Mouse (Mus musculus): Measurements from ENCODE around the gene Jarid2. TPM values are rescaled to one million over a fixed set of nuclear protein-coding genes. Genes with fewer than 3 reads are reported as not detected.
A peak's percentile ranks its signal among the peaks of the same experiment; 100 is the strongest.
"Not testable (repeated sequence)": the region's sequence is repeated elsewhere in the genome, so short reads cannot be mapped to it uniquely, and the experiment has no call there.

The Jarid2 gene
- polyA plus RNA-seq, 1 experiment from 2014 or later: 22.5 TPM

- TF ChIP-seq CTCF (IDR thresholded peaks at IDR 0.05; ENCODE audit: low read depth): no peak
- H3K4me3 ChIP-seq (replicated peaks; ENCODE audit: low read depth, low read length): no peak overlapping the region
- H3K9me3 ChIP-seq (replicated peaks; ENCODE audit: low read length): no peaks in the 10 kb centered on the region
- no peaks in the 10 kb centered on the region for H3K27me3 ChIP-seq (ENCODE audit: insufficient read depth, low read length)
- H3K4me1 ChIP-seq (replicated peaks; ENCODE audit: insufficient read depth, low read length): no peaks in the 10 kb centered on the region
- H3K27ac ChIP-seq: no peak overlapping the region
- no peak for DNase-seq (ENCODE audit: low spot score)
- 48% methylated on average over 4 of the region's 4 CpGs for WGBS
- no peak for ATAC-seq (replicated peaks; ENCODE audit: low FRiP score, low read depth)
- H3K36me3 ChIP-seq (ENCODE audit: insufficient read depth, low read length): 0 out of 2 replicates have a peak, but pooled peaks cover 6% of the 10 kb centered on the region
- no peak overlapping the region for H3K4me2 ChIP-seq (ENCODE audit: low read length)
- no peak overlapping the region for H3K9ac ChIP-seq (ENCODE audit: low read depth, low read length)
Observed at GRCm38 (mm10) chr13:44868037-44868650, 138.9 kb downstream of the Jarid2 start.

- not testable (repeated sequence) for H3K27ac ChIP-seq; H3K4me3 ChIP-seq (replicated peaks; ENCODE audit: low read depth, low read length); H3K4me1 ChIP-seq (replicated peaks; ENCODE audit: insufficient read depth, low read length); H3K4me2 ChIP-seq (ENCODE audit: low read length); H3K9ac ChIP-seq (ENCODE audit: low read depth, low read length); H3K9me3 ChIP-seq (replicated peaks; ENCODE audit: low read length); H3K36me3 ChIP-seq (ENCODE audit: insufficient read depth, low read length); H3K27me3 ChIP-seq (ENCODE audit: insufficient read depth, low read length)
- DNase-seq (ENCODE audit: low spot score) (peak; percentile 99), ATAC-seq (replicated peaks; ENCODE audit: low FRiP score, low read depth) (peak; percentile 100)
- WGBS: 79% methylated on average over 47 of the region's 47 CpGs
Observed at GRCm38 (mm10) chr13:44869418-44870119, 140.3 kb downstream of the Jarid2 start.

- H3K9me3 ChIP-seq (replicated peaks; ENCODE audit: low read length): no peaks in the 10 kb centered on the region
- TF ChIP-seq CTCF (IDR thresholded peaks at IDR 0.05; ENCODE audit: low read depth): no peak
- H3K9ac ChIP-seq (ENCODE audit: low read depth, low read length): no peak overlapping the region
- 0 out of 2 replicates have a peak, but pooled peaks cover 4% of the 10 kb centered on the region for H3K4me1 ChIP-seq (replicated peaks; ENCODE audit: insufficient read depth, low read length)
- 92% methylated on average over 2 of the region's 2 CpGs for WGBS
- DNase-seq (ENCODE audit: low spot score) (no peak), ATAC-seq (replicated peaks; ENCODE audit: low FRiP score, low read depth) (no peak)
- H3K4me2 ChIP-seq (ENCODE audit: low read length): no peak overlapping the region
- peaks cover 5% of the 10 kb centered on the region; the same call in 1 of the 2 replicates for H3K36me3 ChIP-seq (ENCODE audit: insufficient read depth, low read length)
- no peak overlapping the region for H3K4me3 ChIP-seq (replicated peaks; ENCODE audit: low read depth, low read length)
- no peaks in the 10 kb centered on the region for H3K27me3 ChIP-seq (ENCODE audit: insufficient read depth, low read length)
- no peak overlapping the region for H3K27ac ChIP-seq
Observed at GRCm38 (mm10) chr13:44876799-44877198, 147.5 kb downstream of the Jarid2 start.

- Histone ChIP-seq H3K27ac (no peak overlapping the region), H3K27me3 (ENCODE audit: insufficient read depth, low read length) (no peaks in the 10 kb centered on the region), H3K9ac (ENCODE audit: low read depth, low read length) (no peak overlapping the region), H3K4me1 (replicated peaks; ENCODE audit: insufficient read depth, low read length) (0 out of 2 replicates have a peak, but pooled peaks cover 4% of the 10 kb centered on the region), H3K9me3 (replicated peaks; ENCODE audit: low read length) (no peaks in the 10 kb centered on the region), H3K4me3 (replicated peaks; ENCODE audit: low read depth, low read length) (no peak overlapping the region), H3K4me2 (ENCODE audit: low read length) (no peak overlapping the region), H3K36me3 (ENCODE audit: insufficient read depth, low read length) (0 out of 2 replicates have a peak, but pooled peaks cover 5% of the 10 kb centered on the region)
- WGBS: 68% methylated on average over 4 of the region's 4 CpGs
- no peak for TF ChIP-seq CTCF (IDR thresholded peaks at IDR 0.05; ENCODE audit: low read depth)
- ATAC-seq (replicated peaks; ENCODE audit: low FRiP score, low read depth) (no peak), DNase-seq (ENCODE audit: low spot score) (no peak)
Observed at GRCm38 (mm10) chr13:44881001-44881400, 151.7 kb downstream of the Jarid2 start.

GRCm38 (mm10) chr13:44886221-44886620 is 156.9 kb downstream of the Jarid2 start:
- Histone ChIP-seq H3K9me3 (replicated peaks; ENCODE audit: low read length) (no peaks in the 10 kb centered on the region), H3K4me1 (replicated peaks; ENCODE audit: insufficient read depth, low read length) (no peaks in the 10 kb centered on the region), H3K4me3 (replicated peaks; ENCODE audit: low read depth, low read length) (no peak overlapping the region), H3K27me3 (ENCODE audit: insufficient read depth, low read length) (no peaks in the 10 kb centered on the region), H3K4me2 (ENCODE audit: low read length) (no peak overlapping the region), H3K27ac (no peak overlapping the region), H3K36me3 (ENCODE audit: insufficient read depth, low read length) (peaks cover 19% of the 10 kb centered on the region; the same call in 1 of the 2 replicates), H3K9ac (ENCODE audit: low read depth, low read length) (no peak overlapping the region)
- DNase-seq (ENCODE audit: low spot score) (no peak), ATAC-seq (replicated peaks; ENCODE audit: low FRiP score, low read depth) (no peak)
- WGBS: 88% methylated on average over 2 of the region's 2 CpGs
- TF ChIP-seq CTCF (IDR thresholded peaks at IDR 0.05; ENCODE audit: low read depth): no peak

GRCm38 (mm10) chr13:44890612-44891011 is 161.3 kb downstream of the Jarid2 start:
- no peaks in the 10 kb centered on the region for H3K4me1 ChIP-seq (replicated peaks; ENCODE audit: insufficient read depth, low read length)
- DNase-seq (ENCODE audit: low spot score) (no peak), ATAC-seq (replicated peaks; ENCODE audit: low FRiP score, low read depth) (no peak)
- H3K4me3 ChIP-seq (replicated peaks; ENCODE audit: low read depth, low read length): no peak overlapping the region
- TF ChIP-seq CTCF (IDR thresholded peaks at IDR 0.05; ENCODE audit: low read depth): no peak
- no peak overlapping the region for H3K9ac ChIP-seq (ENCODE audit: low read depth, low read length)
- H3K4me2 ChIP-seq (ENCODE audit: low read length): no peak overlapping the region
- 84% methylated on average over 2 of the region's 2 CpGs for WGBS
- peaks cover 17% of the 10 kb centered on the region; the same call in 1 of the 2 replicates for H3K36me3 ChIP-seq (ENCODE audit: insufficient read depth, low read length)
- no peaks in the 10 kb centered on the region for H3K27me3 ChIP-seq (ENCODE audit: insufficient read depth, low read length)
- no peaks in the 10 kb centered on the region for H3K9me3 ChIP-seq (replicated peaks; ENCODE audit: low read length)
- H3K27ac ChIP-seq: no peak overlapping the region

Data from kidney, postnatal 0 days (tissue).